Mouse (Mus musculus): Measurements from ENCODE around the gene Actr5.

Gene Actr5

GRCm38 (mm10) chr2:158668433-158669010, 43.8 kb downstream of the Actr5 start:
- no peak for DNase-seq

DNA sequence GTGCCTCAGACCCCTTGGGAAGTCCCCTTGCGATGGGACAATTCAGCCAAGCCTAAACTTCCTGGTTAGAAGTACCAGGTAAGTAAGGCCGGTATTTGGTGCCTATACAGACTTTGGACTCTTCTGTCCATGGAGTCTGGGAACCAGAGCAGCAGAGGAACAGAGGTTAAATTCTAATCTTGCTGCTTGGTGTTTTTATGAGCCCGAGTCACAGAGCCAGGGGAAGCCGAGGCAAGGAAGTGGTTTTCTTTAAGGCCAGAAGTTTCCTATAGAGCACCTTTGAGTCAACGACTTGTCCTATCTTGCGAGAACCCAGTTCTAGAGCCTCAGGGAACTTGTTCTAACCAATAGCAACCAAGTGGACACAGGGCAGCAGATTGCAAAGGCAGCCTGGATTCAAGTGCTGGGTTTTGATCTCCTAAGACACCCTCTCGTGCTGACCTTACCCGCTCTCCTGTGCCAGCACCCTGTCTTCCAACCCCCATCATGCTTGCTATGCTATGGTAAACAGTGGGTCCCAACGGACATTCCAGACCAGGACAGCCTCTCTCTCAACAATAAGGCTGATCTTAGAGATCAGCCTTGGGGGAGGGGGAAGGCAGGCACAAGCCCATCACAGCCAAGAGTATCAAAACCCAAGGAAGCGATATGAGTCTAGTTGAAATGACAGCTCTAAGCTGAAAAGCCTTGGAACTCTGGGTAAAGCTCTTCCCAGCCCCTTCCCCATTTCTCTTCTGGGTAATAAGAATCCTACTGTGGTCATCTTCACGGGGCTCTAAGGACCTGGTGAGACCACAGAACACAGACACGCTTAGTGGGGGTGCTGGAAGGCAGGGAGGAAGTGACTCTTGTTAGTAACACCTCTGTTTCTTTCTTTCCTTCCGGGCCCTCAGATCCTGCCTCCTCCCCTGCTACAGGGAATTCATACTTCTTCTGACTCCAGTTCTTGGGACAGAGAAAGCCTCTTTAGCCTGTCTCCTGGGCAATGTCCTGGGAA, 44.8 kb downstream of the Actr5 start:
- no peak for DNase-seq

DNA sequence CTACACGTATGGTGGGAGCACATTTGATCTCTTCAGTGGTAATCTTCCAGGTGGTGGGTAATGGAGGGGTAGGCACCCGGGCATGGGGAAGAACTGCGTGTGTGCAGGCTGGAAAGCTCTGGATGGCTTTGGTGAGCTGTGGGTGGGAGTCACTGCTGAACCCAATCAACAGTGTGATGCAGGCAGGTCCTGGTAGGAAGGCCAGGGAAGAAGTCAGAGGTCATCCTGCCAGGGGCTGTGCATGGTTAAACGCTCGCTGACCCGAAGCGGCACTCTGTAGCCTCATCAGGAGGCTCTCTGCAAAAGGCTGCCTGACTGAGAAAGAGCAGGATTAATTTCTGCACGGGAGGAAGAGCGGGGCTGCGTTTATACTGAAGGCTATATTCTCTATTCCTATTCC, 45.9 kb downstream of the Actr5 start:
- DNase-seq, result no peak

GRCm38 (mm10) chr2:158672829-158673228, 48.1 kb downstream of the Actr5 start:
- DNase-seq, result no peak

- DNase-seq, result no peak
Observed at GRCm38 (mm10) chr2:158673493-158673892, 48.8 kb downstream of the Actr5 start.

DNA sequence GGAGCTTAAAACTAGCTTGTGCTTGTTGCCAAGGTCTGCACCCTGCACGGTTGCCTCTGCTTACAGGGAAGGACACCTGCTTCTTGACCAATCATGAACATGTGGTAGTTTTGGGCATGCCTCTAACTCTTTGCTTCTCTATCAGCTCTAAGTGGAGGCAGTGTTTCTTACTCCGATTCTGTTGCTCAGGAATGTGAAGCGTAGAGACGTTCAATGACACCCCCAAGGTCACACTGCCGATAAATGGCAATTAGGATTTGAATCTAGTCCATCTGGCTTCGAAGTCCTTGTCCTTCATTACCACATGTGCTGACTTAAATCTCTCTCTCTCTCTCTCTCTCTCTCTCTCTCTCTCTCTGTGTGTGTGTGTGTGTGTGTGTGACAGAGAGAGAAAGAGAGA, 49.4 kb downstream of the Actr5 start:
- no peak for DNase-seq

DNA sequence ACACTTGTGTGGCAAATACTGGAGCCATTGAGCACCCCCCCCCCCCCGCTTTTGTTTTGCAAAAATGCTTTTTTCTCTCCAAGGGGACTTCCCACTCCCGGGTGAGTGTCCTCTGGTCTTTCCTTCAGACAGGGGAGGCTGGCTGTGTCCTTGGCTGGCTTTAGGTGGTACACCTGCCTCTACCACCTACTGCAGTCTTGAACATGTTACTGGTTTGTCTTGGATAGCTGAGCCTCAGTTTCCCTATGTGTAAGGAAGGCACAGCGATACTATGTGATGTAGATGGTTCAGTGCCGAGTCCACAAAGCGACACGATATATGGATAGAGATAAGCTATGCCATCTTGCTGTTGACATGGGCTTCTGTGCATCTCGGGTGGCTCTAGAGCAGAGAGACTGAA, 50.1 kb downstream of the Actr5 start:
- no peak for DNase-seq

DNA sequence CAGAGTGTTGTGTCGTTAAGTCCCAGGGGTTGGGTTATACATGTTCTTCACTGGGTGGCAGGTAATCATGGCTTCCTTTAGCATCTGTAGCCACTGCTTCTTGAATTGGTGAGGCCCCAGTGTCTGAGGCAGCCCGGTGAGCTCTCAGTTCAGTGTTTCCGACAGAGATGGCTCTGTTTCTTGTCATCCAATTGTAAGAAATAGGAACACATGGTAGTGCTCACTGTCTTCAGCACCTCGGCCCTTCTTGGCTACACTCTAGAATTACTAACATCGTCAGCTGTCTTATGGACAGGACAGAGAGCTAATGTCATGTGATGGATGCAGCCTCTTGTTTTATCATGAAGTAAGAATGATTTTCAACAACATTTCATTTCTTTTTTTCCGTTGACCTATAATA, 50.5 kb downstream of the Actr5 start:
- DNase-seq, result no peak

- DNase-seq, result no peak
Observed at GRCm38 (mm10) chr2:158675907-158676533, 51.3 kb downstream of the Actr5 start.

- DNase-seq, result no peak
Observed at GRCm38 (mm10) chr2:158677946-158678345, 53.3 kb downstream of the Actr5 start.

- no peak for DNase-seq
Observed at GRCm38 (mm10) chr2:158679091-158679490, 54.4 kb downstream of the Actr5 start.

DNA sequence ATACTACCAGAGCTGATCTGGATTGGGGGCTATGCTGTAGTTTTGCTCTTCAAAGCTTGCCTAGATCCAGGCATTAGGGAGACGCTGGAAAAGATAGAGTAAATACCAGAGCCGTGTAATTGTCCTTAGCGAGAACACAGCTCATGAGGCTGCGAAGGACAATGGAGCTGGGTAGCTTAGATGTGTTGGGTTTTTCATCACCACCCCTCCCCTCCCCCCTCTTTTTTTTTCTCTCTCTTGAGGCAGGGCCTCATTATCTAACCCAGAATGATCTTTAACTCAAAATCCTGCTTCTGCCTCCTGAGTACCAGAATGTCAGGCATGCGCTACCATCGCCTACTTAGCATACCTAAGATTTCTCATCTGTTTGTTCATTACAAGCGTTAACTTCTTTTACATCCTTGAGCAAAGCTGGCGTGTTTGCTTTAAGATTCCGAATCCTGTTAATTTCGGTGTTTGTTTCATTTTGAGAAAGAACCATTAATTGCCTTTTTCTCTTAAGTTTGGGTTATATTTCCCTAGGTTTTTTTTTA, 55.7 kb downstream of the Actr5 start:
- no peak for DNase-seq

GRCm38 (mm10) chr2:158681714-158682113, 57.0 kb downstream of the Actr5 start:
- no peak for DNase-seq

- DNase-seq, result no peak
Observed at GRCm38 (mm10) chr2:158682344-158683037, 57.8 kb downstream of the Actr5 start.

DNA sequence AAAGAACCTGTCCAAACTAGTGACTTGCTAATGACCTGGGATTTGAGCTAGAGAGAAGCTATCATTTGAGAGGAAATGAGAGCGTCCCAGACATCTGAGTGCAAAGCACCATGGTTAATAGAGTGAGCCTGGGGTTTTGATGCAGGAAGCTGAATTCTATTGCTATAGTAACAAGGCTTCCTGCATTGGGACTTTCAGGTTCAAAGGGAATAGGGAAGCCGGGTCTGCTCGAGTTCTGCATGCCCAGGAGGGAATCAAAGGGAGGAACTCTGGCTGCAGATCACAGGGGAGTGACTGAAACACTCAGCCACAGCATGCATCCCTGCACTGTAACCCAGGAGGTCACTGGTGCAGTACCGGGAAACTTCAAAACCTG, 58.3 kb downstream of the Actr5 start:
- DNase-seq, result no peak

- DNase-seq, result no peak
Observed at GRCm38 (mm10) chr2:158684247-158684843, 59.7 kb downstream of the Actr5 start.

GRCm38 (mm10) chr2:158684910-158685309, 60.2 kb downstream of the Actr5 start:
- no peak for DNase-seq

- no peak for DNase-seq
Observed at GRCm38 (mm10) chr2:158686394-158686793, 61.7 kb downstream of the Actr5 start.

DNA sequence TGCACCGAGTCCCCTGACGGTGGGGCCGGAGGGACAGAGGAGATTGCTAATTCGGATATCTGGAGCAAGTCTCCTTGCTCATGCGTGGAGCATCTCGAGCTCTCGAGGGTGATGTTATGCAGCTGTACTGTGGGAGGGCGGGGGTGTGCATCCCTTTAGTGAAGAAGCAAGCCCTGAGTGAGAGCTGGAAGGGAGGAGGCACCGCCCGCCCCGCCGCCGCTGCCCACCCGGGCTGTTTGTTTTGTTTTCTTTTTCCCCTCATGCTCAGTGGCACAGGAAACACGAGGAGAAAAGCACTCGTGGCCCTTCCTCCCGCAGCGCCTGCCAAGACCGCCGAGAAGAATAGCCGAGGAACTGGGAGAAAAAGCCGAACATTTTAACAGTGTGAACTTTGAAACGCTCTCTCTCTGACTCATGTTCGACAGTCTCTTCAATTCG, 63.1 kb downstream of the Actr5 start:
- DNase-seq, result peak; percentile 76

Measured in layer of hippocampus, adult 9-11 months (tissue).